In genomic region chr7:31098697-31099611, GRCm38 (mm10) we compare ENCODE assay signal across 15 mouse cellular contexts. TPM values are rescaled to one million over a fixed set of nuclear protein-coding genes. Genes with fewer than 3 reads are reported as not detected.
DNase-seq lines count a peak whose midpoint lies in the region; ATAC-seq and TF ChIP-seq lines count a peak whose summit lies in the region.
"Had no signal": no experiment of that assay in that cellular context is flagged by ENCODE, and none has a peak within 500 bp of the region (broad histone marks: within the 10 kb centered on the region; RNA-seq: fewer than 3 reads in every experiment).

No protein-coding gene starts in this region.

- peak; percentile 40 for TF ChIP-seq CTCF in left cerebral cortex, adult 2 months (IDR thresholded peaks at IDR 0.05)
- peak; percentile 10; the same call in 1 of the 2 replicates for TF ChIP-seq CTCF in brain, embryonic 14.5 days (IDR thresholded peaks at IDR 0.05; ENCODE audit: borderline replicate concordance, extremely low read depth, insufficient read depth, insufficient read length)

- H3K27ac ChIP-seq in left cerebral cortex, adult 2 months = no peak overlapping the region
- H3K27ac ChIP-seq: embryonic facial prominence, embryonic 15.5 days; heart, embryonic 15.5 days; neural tube, embryonic 15.5 days had no signal

- TF ChIP-seq POLR2A in brain, embryonic 14.5 days (IDR thresholded peaks at IDR 0.05; ENCODE audit: borderline replicate concordance, extremely low read depth, insufficient read depth, insufficient read length, poor library complexity, severe bottlenecking) = no peak

- H3K4me3 ChIP-seq in left cerebral cortex, adult 2 months = no peak overlapping the region
- H3K4me3 ChIP-seq: heart, embryonic 15.5 days; megakaryocyte, embryonic 14.5 days had no signal

- no peak for DNase-seq in left cerebral cortex, adult 2 months (ENCODE audit: extremely low spot score in 1 of 2, low spot score in 2 of 2)
- DNase-seq in left cerebral cortex, postnatal 4 days = no peak
- DNase-seq in B cell, adult 2 months = peak; percentile 58 to 64
- DNase-seq in ES-CJ7 (ENCODE audit: low read depth, low spot score) = peak; percentile 46
- no peak for DNase-seq in brain, embryonic 14.5 days (ENCODE audit: low read depth)
- DNase-seq in left cerebral cortex, postnatal 14 days (ENCODE audit: low spot score in 2 of 2) = no peak
- DNase-seq: cerebellum, adult 2 months; right cerebral cortex, postnatal 4 days had no signal

- intact Hi-C loops in left cerebral cortex, adult 2 months (cut with DNase I) = loop anchor here (5.0 kb wide), 2 partner anchors 142 to 227 kb away; partner anchors contain the start of gene Usf2
- intact Hi-C loops in left cerebral cortex, postnatal 4 days (cut with DNase I) = no loop called here
- intact Hi-C loops in left cerebral cortex, postnatal 14 days (cut with DNase I) = loop anchor here (5.0 kb wide), 1 partner anchor 127 kb away; the partner anchor contains the start of genes Fam187b and Lsr

- no peak for ATAC-seq in cerebellum, adult (ENCODE audit: insufficient number of reproducible peaks, low FRiP score, low TSS enrichment)
- ATAC-seq: inflammation-experienced regulatory T-cells, adult 6 months had no signal

RNA-seq across cellular contexts. Expression of gene Hpn, which starts 16.1 kb away (rescaled TPM):
- 1 to 10 TPM; 2.5 to 8.3 TPM for total RNA-seq in left cerebral cortex, adult 2 months (2021)
- 1 to 10 TPM; 1.4 to 1.6 TPM for total RNA-seq in left cerebral cortex, postnatal 4 days (2021)
- 0.62 and 1.00 TPM in 2 replicates for polyA plus RNA-seq in brain, embryonic 14.5 days (2012; rRNA removed)
- 1 to 10 TPM; 2.0 to 3.3 TPM for total RNA-seq in left cerebral cortex, postnatal 14 days (2021)

RNA-seq across cellular contexts. Expression of gene Fxyd3, which starts 22.4 kb away (rescaled TPM):
- total RNA-seq in left cerebral cortex, adult 2 months (2021) = not detected
- total RNA-seq in left cerebral cortex, postnatal 4 days (2021) = not detected
- 1.9 TPM in 2 replicates for polyA plus RNA-seq in brain, embryonic 14.5 days (2012; rRNA removed)
- not detected for total RNA-seq in left cerebral cortex, postnatal 14 days (2021)
- total RNA-seq: left cerebral cortex, postnatal 36 days had no signal

RNA-seq across cellular contexts. Expression of gene Scn1b, which starts 27.8 kb away (rescaled TPM):
- total RNA-seq in left cerebral cortex, adult 2 months (2021) = 100 to 1,000 TPM; 737 to 759 TPM
- 10 to 100 TPM; 58.6 to 66.7 TPM for total RNA-seq in left cerebral cortex, postnatal 4 days (2021)
- 11.2 and 12.9 TPM in 2 replicates for polyA plus RNA-seq in brain, embryonic 14.5 days (2012; rRNA removed)
- total RNA-seq in left cerebral cortex, postnatal 14 days (2021) = 100 to 1,000 TPM; 359 to 374 TPM

RNA-seq across cellular contexts. Expression of gene Lgi4, which starts 39.8 kb away (rescaled TPM):
- 10 to 100 TPM; 28.9 to 34.1 TPM for total RNA-seq in left cerebral cortex, adult 2 months (2021)
- total RNA-seq in left cerebral cortex, postnatal 4 days (2021) = 1 to 10 TPM; 2.4 to 2.7 TPM
- 0.74 and 0.79 TPM in 2 replicates for polyA plus RNA-seq in brain, embryonic 14.5 days (2012; rRNA removed)
- 10 to 100 TPM; 16.2 to 17.5 TPM for total RNA-seq in left cerebral cortex, postnatal 14 days (2021)

RNA-seq across cellular contexts. Expression of gene Fxyd1, which starts 42.0 kb away (rescaled TPM):
- 10 to 100 TPM; 72.8 to 79.1 TPM for total RNA-seq in left cerebral cortex, adult 2 months (2021)
- total RNA-seq in left cerebral cortex, postnatal 4 days (2021) = 1 to 10 TPM; 8.4 to 8.7 TPM
- 8.5 and 12.6 TPM in 2 replicates for polyA plus RNA-seq in brain, embryonic 14.5 days (2012; rRNA removed)
- 10 to 100 TPM; 46.1 to 47.7 TPM for total RNA-seq in left cerebral cortex, postnatal 14 days (2021)

Comparison
In these comparisons a context has a peak if more than half of its experiments do, and no peak if none do; other contexts are left out.
1. RNA of gene Scn1b, which starts 27.8 kb away (total RNA-seq): 737 to 759 TPM in left cerebral cortex, adult 2 months and 359 to 374 TPM in left cerebral cortex, postnatal 14 days; 58.6 to 66.7 TPM in left cerebral cortex, postnatal 4 days; every median in the first group is over 4 times any median in the second.
2. DNase-seq: peak in B cell, adult 2 months (2 of 2) and ES-CJ7 (single experiment); none in left cerebral cortex, adult 2 months (0 of 2), left cerebral cortex, postnatal 4 days (single experiment), brain, embryonic 14.5 days (single experiment) and left cerebral cortex, postnatal 14 days (0 of 2).